Mouse (Mus musculus) thymus, postnatal 36 days (tissue): ENCODE results near the gene Gm10772.
"Not testable (repeated sequence)": the region's sequence is repeated elsewhere in the genome, so short reads cannot be mapped to it uniquely, and the experiment has no call there.

ENCODE experiments used
- DNase-seq, 2 experiments: peaks; one replicate each; pipeline ENCODE4 v3.0.0; 2022; ENCODE audit warnings: mixed read lengths in 2 of 2

The Gm10772 gene

DNA sequence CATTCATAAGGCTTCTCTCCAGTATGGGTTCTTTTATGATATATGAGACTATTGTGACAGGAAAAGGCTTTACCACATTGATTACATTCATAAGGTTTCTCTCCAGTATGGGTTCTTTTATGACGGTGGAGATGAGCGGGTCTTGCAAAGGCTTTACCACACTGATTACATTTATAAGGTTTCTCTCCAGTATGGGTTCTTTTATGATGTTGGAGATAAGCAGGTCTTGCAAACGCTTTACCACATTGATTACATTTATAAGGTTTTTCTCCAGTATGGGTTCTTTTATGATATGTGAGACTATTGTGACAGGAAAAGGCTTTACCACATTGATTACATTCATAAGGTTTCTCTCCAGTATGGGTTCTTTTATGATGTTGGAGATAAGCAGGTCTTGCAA, at the start of gene Gm10772:
TSS of gene Gm10772 (minus strand) at position 101 of the 400 bp plus-strand sequence.
- not testable (repeated sequence) for DNase-seq

DNA sequence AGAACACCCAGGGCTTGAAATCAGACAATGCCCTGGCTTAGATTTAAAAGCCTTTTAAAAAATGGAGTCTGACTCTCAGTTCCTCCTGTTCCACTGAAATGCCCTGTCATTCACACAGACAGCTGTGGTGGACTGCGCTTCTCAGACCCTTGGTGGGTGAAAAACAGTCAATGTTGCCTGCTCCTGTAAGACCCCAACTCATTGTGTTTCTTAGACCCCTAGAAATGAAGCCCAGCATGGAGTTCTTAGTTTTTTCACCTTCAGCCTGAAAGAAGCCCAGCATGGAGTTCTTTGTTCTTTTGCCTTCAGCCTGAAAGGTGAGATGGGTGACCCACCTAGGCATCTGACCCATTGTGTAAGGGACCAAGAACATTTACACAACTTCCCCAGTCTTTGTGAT, 36.5 kb upstream of the Gm10772 start:
- DNase-seq, result not testable (repeated sequence)

DNA sequence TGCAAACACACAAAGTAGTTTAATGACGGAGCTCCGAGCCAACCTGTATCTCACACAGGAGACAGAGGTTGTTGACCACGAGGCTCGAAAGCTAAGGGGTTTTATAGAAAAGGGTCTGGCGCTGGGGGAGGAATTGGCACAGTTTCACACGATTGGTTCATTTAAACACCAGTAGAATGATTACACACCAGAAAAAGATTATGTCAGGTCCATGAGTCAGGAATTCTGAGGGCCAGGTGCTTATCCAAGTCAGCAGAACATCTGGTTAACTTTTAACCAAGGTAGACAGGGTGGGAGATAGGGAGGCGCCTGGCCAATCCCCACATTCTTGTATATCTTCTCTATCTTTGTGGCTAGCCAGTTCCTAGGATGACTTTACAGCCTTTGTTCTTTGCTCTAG, 35.8 kb upstream of the Gm10772 start:
- not testable (repeated sequence) for DNase-seq

DNA sequence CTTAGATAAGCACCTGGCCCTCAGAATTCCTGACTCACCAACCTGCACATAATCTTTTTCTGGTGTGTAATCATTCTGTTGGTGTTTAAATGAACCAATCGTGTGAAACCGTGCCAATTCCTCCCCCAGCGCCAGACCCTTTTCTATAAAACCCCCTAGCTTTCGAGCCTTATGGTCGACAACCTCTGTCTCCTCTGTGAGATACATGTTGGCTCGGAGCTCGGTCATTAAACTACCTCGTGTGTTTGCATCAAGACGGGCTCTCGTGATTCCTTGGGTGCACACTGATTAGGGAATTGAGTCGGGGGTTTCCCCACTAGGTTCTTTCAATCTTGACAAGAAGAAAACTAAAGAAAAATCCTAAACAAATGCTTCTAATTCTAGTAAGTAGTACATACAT, 13.0 kb downstream of the Gm10772 start:
- DNase-seq, result no peak

DNA sequence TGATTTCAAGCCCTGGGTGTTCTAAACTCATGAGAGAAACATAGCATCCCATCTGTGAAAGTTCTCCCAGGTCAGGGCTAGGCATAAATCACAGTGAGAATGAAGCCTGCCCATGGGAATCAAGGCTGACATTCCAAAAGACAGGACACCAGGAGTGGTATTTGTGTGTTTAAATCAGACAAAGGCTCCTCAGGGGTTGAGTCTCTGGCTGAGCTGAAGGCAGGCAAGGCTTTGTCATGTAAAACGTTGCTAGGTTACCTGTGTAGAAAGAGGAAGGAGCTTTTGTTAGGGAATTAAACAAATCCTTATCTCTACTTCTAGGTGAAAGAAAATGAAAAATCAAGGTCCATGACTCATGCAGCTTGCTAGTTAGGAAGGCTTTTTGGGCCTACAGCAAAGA, 13.6 kb downstream of the Gm10772 start:
- not testable (repeated sequence) for DNase-seq

DNA sequence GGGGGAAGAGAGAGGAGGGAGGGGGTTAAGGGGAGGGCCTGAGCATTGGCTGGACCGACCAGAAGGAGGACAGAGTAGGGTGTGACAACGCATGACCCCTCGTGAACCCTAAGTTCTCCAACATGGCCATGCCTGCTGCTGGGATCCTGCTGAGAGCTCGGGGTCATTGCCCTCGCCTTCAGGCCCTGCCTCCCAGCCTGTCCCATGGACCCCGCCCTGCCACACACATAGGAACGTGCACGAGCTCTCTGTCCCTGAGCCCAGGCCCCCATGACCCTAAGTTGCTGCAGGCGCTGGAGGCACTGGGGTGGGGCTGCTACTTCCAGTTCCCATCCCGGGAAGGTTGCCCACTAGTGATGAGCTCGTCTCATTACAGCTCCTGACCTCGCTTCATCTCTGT, 48.2 kb downstream of the Gm10772 start:
- DNase-seq, result not testable (repeated sequence)
